Mouse (Mus musculus) left cerebral cortex, adult 11 months (tissue): ENCODE results near the gene Rpl21.
"Not testable (repeated sequence)": the region's sequence is repeated elsewhere in the genome, so short reads cannot be mapped to it uniquely, and the experiment has no call there.

Experiments used
- DNase-seq: peaks from one replicate; pipeline ENCODE4 v3.0.0; 2022; ENCODE audit warnings: low spot score

The Rpl21 gene

GRCm38 (mm10) chr5:146867946-146868314 is 35.2 kb downstream of the Rpl21 start:
- DNase-seq, result no peak

DNA sequence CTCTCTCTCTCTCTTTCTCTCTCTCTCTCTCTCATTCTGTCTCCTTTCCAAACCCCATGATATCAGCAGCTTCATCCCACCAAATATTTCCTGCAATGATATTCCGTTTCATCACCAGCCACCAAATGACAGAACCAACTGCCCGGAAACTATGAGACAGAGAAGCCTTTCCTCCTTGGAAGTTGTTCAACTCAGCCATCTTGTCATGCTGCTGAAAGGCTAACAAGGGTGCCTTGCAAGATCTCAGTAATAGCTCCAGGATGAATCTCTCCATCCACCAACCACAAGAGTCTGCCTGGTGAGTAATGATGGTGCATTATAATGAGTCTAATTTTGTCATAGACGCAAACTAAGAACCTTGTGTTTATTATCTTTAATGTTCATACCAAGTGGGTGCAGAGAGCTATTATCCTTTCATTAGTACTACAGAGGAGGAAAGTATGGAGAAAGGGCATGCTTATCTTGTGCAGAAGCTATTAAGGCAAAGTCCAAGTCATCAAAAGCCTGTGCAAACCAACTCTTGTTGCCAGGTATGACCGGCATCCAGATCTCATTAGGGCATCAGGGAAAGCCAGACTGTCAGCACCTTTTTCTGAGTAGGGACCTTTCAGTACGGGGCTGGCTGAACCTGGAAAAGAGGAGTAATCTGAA is 40.4 kb downstream of the Rpl21 start:
- DNase-seq, result no peak

GRCm38 (mm10) chr5:146876024-146876423 is 43.3 kb downstream of the Rpl21 start:
- no peak for DNase-seq

- DNase-seq, result not testable (repeated sequence)
These were observed 45.2 kb downstream of the Rpl21 start for GRCm38 (mm10) chr5:146877882-146878281.

GRCm38 (mm10) chr5:146882261-146882660 is 49.6 kb downstream of the Rpl21 start:
- DNase-seq, result no peak

DNA sequence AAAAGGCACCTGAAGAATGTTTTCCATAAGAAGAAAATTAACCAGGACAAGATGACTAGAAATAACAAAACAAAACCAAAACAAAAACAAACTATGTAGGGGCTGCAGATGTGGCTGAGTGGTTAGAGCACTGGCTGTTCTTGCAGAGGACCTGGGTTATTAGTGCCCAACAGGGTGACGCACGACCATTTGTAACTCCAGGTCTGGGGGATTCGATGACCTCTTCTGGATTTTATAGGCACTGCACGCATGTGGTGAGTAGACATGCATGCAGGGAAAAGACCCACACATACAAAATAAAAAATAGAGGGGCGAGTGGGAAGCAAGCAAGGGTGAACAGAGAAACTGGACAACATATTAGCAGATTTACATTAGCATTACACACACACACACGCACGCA is 50.4 kb downstream of the Rpl21 start:
- no peak for DNase-seq

DNA sequence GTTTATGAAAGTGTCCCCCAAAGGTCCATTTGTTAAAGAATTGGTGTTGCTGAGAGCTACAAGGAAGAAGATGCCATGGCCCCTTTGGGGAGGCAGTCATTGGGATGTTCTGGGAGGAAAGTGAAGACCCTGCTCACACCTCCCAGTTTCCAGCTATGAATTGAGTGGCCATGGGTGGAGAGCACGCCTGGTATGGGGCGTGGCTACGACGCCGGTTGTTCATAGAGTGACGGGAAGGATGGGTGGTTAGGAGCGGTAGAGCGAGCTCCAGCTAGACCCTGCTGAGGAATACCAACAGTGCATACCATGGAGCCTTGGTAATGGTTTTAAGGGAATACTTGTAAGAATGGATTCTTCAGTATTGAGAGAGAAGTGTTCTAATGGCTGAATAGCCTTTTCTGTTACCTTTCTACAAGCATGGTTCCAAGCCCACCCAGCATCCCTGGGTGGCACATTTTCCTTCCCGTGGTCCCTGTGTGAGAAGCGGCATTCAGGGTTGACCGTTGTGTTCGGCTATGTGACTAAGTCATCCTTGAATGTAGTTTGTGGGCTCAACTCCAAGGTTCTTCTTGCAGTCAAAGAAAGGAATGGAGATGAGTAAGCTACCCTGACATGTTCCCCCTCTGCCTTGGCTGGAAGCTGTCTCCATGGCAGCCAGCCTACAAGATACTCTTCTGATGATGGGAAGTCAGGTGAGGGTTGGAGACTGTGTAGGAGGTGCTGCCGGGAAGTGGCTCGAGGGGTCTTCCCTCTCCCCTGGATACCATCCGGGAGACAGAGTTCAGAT is 51.0 kb downstream of the Rpl21 start:
- no peak for DNase-seq
